In genomic region chr6:92286889-92287288, GRCm38 (mm10) we compare ENCODE assay signal across 22 mouse cellular contexts. TPM values are rescaled to one million over a fixed set of nuclear protein-coding genes. Genes with fewer than 3 reads are reported as not detected.
DNase-seq lines count a peak whose midpoint lies in the region; ATAC-seq lines count a peak whose summit lies in the region.
"Had no signal": no experiment of that assay in that cellular context is flagged by ENCODE, and none has a peak within 500 bp of the region (broad histone marks: within the 10 kb centered on the region; RNA-seq: fewer than 3 reads in every experiment).

No protein-coding gene starts in this region.

- ATAC-seq in frontal cortex, adult (ENCODE audit: low TSS enrichment), result peak; percentile 38; the same call in 1 of the 2 replicates
- peak; percentile 40; the same call in 1 of the 2 replicates for ATAC-seq in neural tube, embryonic 13.5 days (ENCODE audit: low read depth)
- ATAC-seq in neural tube, embryonic 15.5 days (ENCODE audit: low FRiP score), result no peak
- peak; percentile 89 for ATAC-seq in granulocyte monocyte progenitor cell, adult 5-6 weeks (replicated peaks; ENCODE audit: poor library complexity, severe bottlenecking)
- ATAC-seq: activated CD4-positive, CD25-positive, alpha-beta regulatory T cell, adult 4 months; CD4-positive, CD25-positive, alpha-beta regulatory T cell, adult 4 months had no signal

- no peaks in the 10 kb centered on the region for H3K4me1 ChIP-seq in neural tube, embryonic 13.5 days (replicated peaks)
- peaks cover 3% of the 10 kb centered on the region; the same call in 1 of the 2 replicates for H3K4me1 ChIP-seq in neural tube, embryonic 15.5 days
- H3K4me1 ChIP-seq: embryonic facial prominence, embryonic 10.5 days; embryonic facial prominence, embryonic 15.5 days; forebrain, embryonic 13.5 days; limb, embryonic 15.5 days; liver, embryonic 15.5 days; lung, embryonic 15.5 days had no signal

- no peak for DNase-seq in frontal cortex, adult 2 months (ENCODE audit: extremely low spot score in 1 of 2, low spot score in 1 of 2)
- DNase-seq in heart, postnatal 10 days, result no peak
- no peak for DNase-seq in kidney, postnatal 14 days

- no peak overlapping the region for H3K4me2 ChIP-seq in neural tube, embryonic 13.5 days
- no peak overlapping the region for H3K4me2 ChIP-seq in neural tube, embryonic 15.5 days
- H3K4me2 ChIP-seq: embryonic facial prominence, embryonic 15.5 days; forebrain, embryonic 13.5 days; limb, embryonic 15.5 days; liver, embryonic 15.5 days; lung, embryonic 15.5 days; midbrain, embryonic 15.5 days had no signal

- H3K9me3 ChIP-seq in neural tube, embryonic 13.5 days, result no peaks in the 10 kb centered on the region
- no peaks in the 10 kb centered on the region for H3K9me3 ChIP-seq in neural tube, embryonic 15.5 days (replicated peaks)
- H3K9me3 ChIP-seq: embryonic facial prominence, embryonic 10.5 days; embryonic facial prominence, embryonic 15.5 days; forebrain, embryonic 13.5 days; limb, embryonic 10.5 days; limb, embryonic 15.5 days; liver, embryonic 15.5 days; lung, embryonic 15.5 days; midbrain, embryonic 15.5 days had no signal

- WGBS in neural tube, embryonic 13.5 days, result 49% methylated on average over 4 of the region's 4 CpGs
- 52% methylated on average over 4 of the region's 4 CpGs for WGBS in neural tube, embryonic 15.5 days

- H3K9ac ChIP-seq in neural tube, embryonic 13.5 days, result no peak overlapping the region
- no peak overlapping the region for H3K9ac ChIP-seq in neural tube, embryonic 15.5 days (replicated peaks)
- H3K9ac ChIP-seq: embryonic facial prominence, embryonic 15.5 days; forebrain, embryonic 13.5 days; limb, embryonic 15.5 days; liver, embryonic 15.5 days; lung, embryonic 15.5 days; midbrain, embryonic 15.5 days had no signal

- no peaks in the 10 kb centered on the region for H3K27me3 ChIP-seq in neural tube, embryonic 13.5 days
- no peaks in the 10 kb centered on the region for H3K27me3 ChIP-seq in neural tube, embryonic 15.5 days (replicated peaks)
- H3K27me3 ChIP-seq: embryonic facial prominence, embryonic 15.5 days; forebrain, embryonic 13.5 days; limb, embryonic 15.5 days; liver, embryonic 15.5 days; lung, embryonic 15.5 days; midbrain, embryonic 15.5 days had no signal

- H3K27ac ChIP-seq in neural tube, embryonic 13.5 days (replicated peaks), result no peak overlapping the region
- no peak overlapping the region for H3K27ac ChIP-seq in neural tube, embryonic 15.5 days (replicated peaks)
- H3K27ac ChIP-seq: embryonic facial prominence, embryonic 10.5 days; embryonic facial prominence, embryonic 15.5 days; forebrain, embryonic 13.5 days; limb, embryonic 10.5 days; limb, embryonic 15.5 days; liver, embryonic 15.5 days; lung, embryonic 15.5 days; midbrain, embryonic 15.5 days had no signal

- H3K4me3 ChIP-seq in neural tube, embryonic 13.5 days, result no peak overlapping the region
- H3K4me3 ChIP-seq in neural tube, embryonic 15.5 days (replicated peaks), result no peak overlapping the region
- H3K4me3 ChIP-seq: embryonic facial prominence, embryonic 10.5 days; embryonic facial prominence, embryonic 15.5 days; forebrain, embryonic 13.5 days; limb, embryonic 10.5 days; limb, embryonic 15.5 days; liver, embryonic 15.5 days; lung, embryonic 15.5 days; midbrain, embryonic 15.5 days had no signal

- no peaks in the 10 kb centered on the region for H3K36me3 ChIP-seq in neural tube, embryonic 13.5 days
- no peaks in the 10 kb centered on the region for H3K36me3 ChIP-seq in neural tube, embryonic 15.5 days
- H3K36me3 ChIP-seq: embryonic facial prominence, embryonic 10.5 days; embryonic facial prominence, embryonic 15.5 days; limb, embryonic 10.5 days; limb, embryonic 15.5 days; liver, embryonic 15.5 days; lung, embryonic 15.5 days; midbrain, embryonic 15.5 days had no signal

- intact Hi-C loops in heart, postnatal 10 days (cut with DNase I), result loop anchor here (1.0 to 10.0 kb wide), 6 partner anchors 138 to 456 kb away; no protein-coding TSS in a partner anchor

RNA-seq across cellular contexts. Expression of gene Trh, which starts 42.4 kb away (rescaled TPM):
- 54.3 and 56.1 TPM in 2 replicates for polyA plus RNA-seq in frontal cortex, adult 2 months (2012; rRNA removed)
- polyA plus RNA-seq in neural tube, embryonic 13.5 days (2015; fragmentation: Nextera tagmentation; extraction: Ambion mirVana), result 0.68 and 0.79 TPM in 2 replicates
- 1.1 and 1.5 TPM in 2 replicates for polyA plus RNA-seq in neural tube, embryonic 15.5 days (2015; fragmentation: Nextera tagmentation; extraction: Ambion mirVana)
- total RNA-seq in granulocyte monocyte progenitor cell, adult 5-6 weeks (2014; fragmentation: Nextera tagmentation), result not detected in 2 replicates
- total RNA-seq in granulocyte monocyte progenitor cell, adult 5-6 weeks (2017), result not detected in 2 replicates
- not detected for total RNA-seq in heart, postnatal 10 days (2021)
- total RNA-seq: adrenal gland, adult 2 months; gastrocnemius, postnatal 10 days; heart, postnatal 25 days had no signal
- polyA plus RNA-seq: activated CD4-positive, CD25-positive, alpha-beta regulatory T cell, adult 4 months; adrenal gland, adult 2 months; CD4-positive, CD25-positive, alpha-beta regulatory T cell, adult 4 months; gonadal fat pad, adult 2 months; limb, embryonic 10.5 days; limb, embryonic 15.5 days; liver, embryonic 15.5 days; spleen, adult 2 months had no signal

Comparison
In these comparisons a context has a peak if more than half of its experiments do, and no peak if none do; other contexts are left out.
1. RNA of gene Trh, which starts 42.4 kb away (polyA plus RNA-seq): 54.3 to 56.1 TPM in frontal cortex, adult 2 months; 1.1 to 1.5 TPM in neural tube, embryonic 15.5 days and 0.68 to 0.79 TPM in neural tube, embryonic 13.5 days; every median in the first group is over 10 times any median in the second.